Mouse (Mus musculus) midbrain, embryonic 14.5 days (tissue): ENCODE data around the gene Adap1. TPM values are rescaled to one million over a fixed set of nuclear protein-coding genes. Genes with fewer than 3 reads are reported as not detected.
A peak's percentile ranks its signal among the peaks of the same experiment; 100 is the strongest.

ENCODE experiments used
- ATAC-seq: fragments of 200-750 bp; cut with Nextera tagmentation; 2 replicates; pipeline ENCODE4 v1.8.0; 2017; ENCODE audit warnings: moderate number of reproducible peaks, moderate library complexity; ENCODE audit not compliant: low FRiP score, low TSS enrichment
- DNase-seq: peaks from one replicate; pipeline ENCODE4 v3.0.0-alpha.2; 2015
- H3K27ac ChIP-seq: fragments of 300-500 bp; sonication (generic); replicated peaks from 2 replicates; pipeline ENCODE4 v1.5.1; 2014; ENCODE audit warnings: mild to moderate bottlenecking, low read depth, low read length, moderate library complexity
- H3K27me3 ChIP-seq: fragments of 300-500 bp; sonication (generic); 2 replicates; pipeline ENCODE4 v1.6.1; 2014; ENCODE audit warnings: low read length, control low read depth, mixed read lengths; ENCODE audit not compliant: control insufficient read depth, insufficient read depth
- H3K36me3 ChIP-seq: fragments of 300-500 bp; sonication (generic); 2 replicates; pipeline ENCODE4 v1.6.1; 2014; ENCODE audit warnings: low read length, control low read depth; ENCODE audit not compliant: control insufficient read depth, insufficient read depth
- H3K4me1 ChIP-seq: fragments of 300-500 bp; sonication (generic); 2 replicates; pipeline ENCODE4 v1.6.1; 2014; ENCODE audit warnings: mild to moderate bottlenecking, antibody characterized with exemption, low read length, control low read depth; ENCODE audit not compliant: control insufficient read depth, insufficient read depth
- H3K4me2 ChIP-seq: fragments of 300-500 bp; sonication (generic); 2 replicates; pipeline ENCODE4 v1.6.1; 2014; ENCODE audit warnings: mild to moderate bottlenecking, low read length, moderate library complexity
- H3K4me3 ChIP-seq: fragments of 300-500 bp; sonication (generic); replicated peaks from 2 replicates; pipeline ENCODE4 v1.5.1; 2014; ENCODE audit warnings: low read depth, low read length
- H3K9ac ChIP-seq: fragments of 300-500 bp; sonication (generic); replicated peaks from 2 replicates; pipeline ENCODE4 v1.6.1; 2014; ENCODE audit warnings: mild to moderate bottlenecking, low read length, moderate library complexity
- H3K9me3 ChIP-seq: fragments of 300-500 bp; sonication (generic); 2 replicates; pipeline ENCODE4 v1.6.1; 2016; ENCODE audit warnings: low read length, control low read depth, mixed read lengths; ENCODE audit not compliant: control insufficient read depth
- WGBS: fragments of 180-500 bp; shearing (Covaris S2); extraction: QIAGEN DNeasy Blood & Tissue Kit; methylation state at CpG from one replicate; pipeline ENCODE4 v1.1.7; 2014; 5-methylcytosine and 5-hydroxymethylcytosine counted together
- polyA plus RNA-seq: library from polyadenylated mRNA; unstranded; fragments of >200 nt; fragmentation: Nextera tagmentation; extraction: Ambion mirVana; gene quantifications from 2 replicates; pipeline ENCODE4 v1.2.1, GENCODE M21; 2014

The Adap1 gene
- polyA plus RNA-seq, result 38.6 and 64.0 TPM in 2 replicates

DNA sequence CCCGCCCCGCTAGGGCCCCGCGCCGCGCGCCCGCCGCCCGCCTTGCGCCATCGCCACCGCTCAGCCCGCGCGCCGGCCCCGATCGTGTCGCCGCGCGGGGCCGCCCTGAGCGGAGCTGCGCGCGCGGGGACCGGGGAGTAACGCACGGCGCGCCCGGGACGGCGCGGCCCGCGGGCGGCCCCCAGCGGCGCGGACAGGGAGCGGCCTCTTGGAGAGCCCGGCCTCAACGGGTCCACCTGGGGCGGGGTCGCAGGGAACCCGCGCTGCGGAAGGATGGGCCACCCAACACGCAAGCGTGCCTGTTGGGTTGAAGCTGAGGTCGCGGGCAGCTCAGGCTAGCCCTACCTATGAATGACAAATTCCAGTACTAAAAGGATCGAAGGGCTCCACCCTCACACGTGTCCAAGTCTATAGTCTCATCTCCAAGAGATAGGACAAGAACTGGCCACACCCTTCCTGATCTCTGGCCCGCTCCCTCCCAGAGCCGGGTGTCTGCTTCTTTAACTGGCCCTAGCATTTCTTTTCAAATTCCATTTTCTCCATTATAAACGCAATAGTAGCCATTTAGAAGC is at the start of gene Adap1:
Adap1 (minus strand) TSS at position 228 of the 572 bp plus-strand sequence.
- peaks cover 30% of the 10 kb centered on the region for H3K27me3 ChIP-seq

DNA sequence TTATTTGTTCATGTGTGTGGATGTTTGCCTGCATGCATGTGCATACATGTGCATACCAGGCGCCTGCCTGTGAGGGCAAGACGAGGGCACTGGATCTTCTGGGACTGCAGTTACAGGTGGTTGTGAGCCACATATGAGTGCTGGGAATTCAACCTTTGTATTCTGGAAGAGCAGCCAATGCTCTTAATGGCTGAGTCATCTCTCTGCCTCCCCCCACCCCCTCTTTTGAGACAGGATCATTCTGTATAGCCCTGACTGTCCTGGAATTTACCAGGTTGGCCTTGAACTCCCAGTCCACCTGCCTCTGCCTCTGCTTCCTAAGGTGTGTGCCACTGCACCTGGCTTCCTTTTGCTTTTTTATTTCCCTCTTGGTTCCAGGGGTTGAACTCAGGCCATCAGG is 49.4 kb upstream of the Adap1 start:
- peaks cover 15% of the 10 kb centered on the region for H3K4me1 ChIP-seq

More for the DNA sequence above, at the start of gene Adap1:
- peak; percentile 85 for DNase-seq
- H3K27ac ChIP-seq, result peak within 1 kb of the TSS; percentile 67
- H3K4me3 ChIP-seq, result peak within 1 kb of the TSS; percentile 68
- peak; percentile 83 for ATAC-seq
- H3K4me2 ChIP-seq, result peak within 1 kb of the TSS; percentile 80
- no peaks in the 10 kb centered on the region for H3K9me3 ChIP-seq
- peak within 1 kb of the TSS; percentile 84 for H3K9ac ChIP-seq
- peaks cover 4% of the 10 kb centered on the region; the same call in 1 of the 2 replicates for H3K4me1 ChIP-seq
- 3% methylated on average over 57 of the region's 61 CpGs for WGBS
- H3K36me3 ChIP-seq, result no peaks in the 10 kb centered on the region

DNA sequence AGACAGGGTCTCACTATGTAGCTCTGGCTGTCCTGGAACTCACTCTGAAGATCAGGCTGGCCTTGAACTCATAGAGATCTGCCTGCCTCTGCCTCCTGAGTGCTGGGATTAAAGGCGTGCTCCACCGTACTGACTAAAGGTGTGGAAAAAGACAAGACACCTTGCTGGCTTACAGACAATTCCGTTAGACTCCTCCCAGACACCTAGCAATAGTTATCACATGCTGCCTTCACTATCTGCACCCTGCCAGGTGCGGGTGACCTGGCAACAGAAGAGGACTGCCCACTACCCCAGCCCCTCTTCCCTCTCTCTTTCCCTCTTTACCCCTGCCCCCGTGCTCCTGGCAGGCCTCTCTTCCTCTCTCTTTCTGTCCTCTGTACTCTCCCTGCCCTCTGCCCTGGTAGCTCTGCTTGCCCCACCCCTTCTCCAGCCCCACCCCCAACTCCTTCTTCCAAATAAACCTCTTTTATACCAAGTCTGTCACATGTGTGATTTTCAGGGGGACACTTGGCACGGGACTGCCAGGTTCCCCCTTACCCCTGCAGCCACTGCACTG is 48.5 kb upstream of the Adap1 start:
- H3K4me1 ChIP-seq, result peaks cover 15% of the 10 kb centered on the region
- H3K9ac ChIP-seq, result no peak overlapping the region
- WGBS, result 82% methylated on average over 6 of the region's 6 CpGs
- no peaks in the 10 kb centered on the region for H3K36me3 ChIP-seq
- no peak overlapping the region for H3K4me2 ChIP-seq
- H3K27ac ChIP-seq, result no peak overlapping the region
- ATAC-seq (no peak), DNase-seq (no peak)
- no peaks in the 10 kb centered on the region for H3K9me3 ChIP-seq
- no peak overlapping the region for H3K4me3 ChIP-seq
- no peaks in the 10 kb centered on the region for H3K27me3 ChIP-seq

More for the DNA sequence above, 49.4 kb upstream of the Adap1 start:
- no peaks in the 10 kb centered on the region for H3K9me3 ChIP-seq
- WGBS, result 82% methylated on average over 2 of the region's 2 CpGs
- no peak overlapping the region for H3K4me2 ChIP-seq
- ATAC-seq (no peak), DNase-seq (no peak)
- no peaks in the 10 kb centered on the region for H3K36me3 ChIP-seq
- H3K4me3 ChIP-seq, result no peak overlapping the region
- H3K27me3 ChIP-seq, result no peaks in the 10 kb centered on the region
- no peak overlapping the region for H3K9ac ChIP-seq
- no peak overlapping the region for H3K27ac ChIP-seq

DNA sequence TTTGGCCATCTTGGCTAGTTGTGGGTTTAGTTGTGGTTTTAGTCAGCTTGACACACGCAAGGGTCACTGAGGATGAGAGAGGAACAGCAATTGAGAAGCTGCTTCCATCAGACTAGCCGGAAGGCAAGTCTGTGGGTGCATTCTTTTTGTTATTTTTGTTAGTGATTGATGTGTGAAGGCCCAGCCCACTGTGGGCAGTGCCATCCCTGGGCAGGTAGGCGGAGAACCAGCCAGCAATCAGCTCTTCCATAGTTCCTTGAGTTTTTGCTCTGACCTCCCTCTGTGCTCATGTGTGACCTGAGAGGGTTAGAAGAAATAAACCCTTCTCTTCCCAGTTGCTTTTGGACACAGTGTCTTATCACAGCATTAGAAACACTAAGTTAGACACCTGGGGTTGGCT is 47.7 kb upstream of the Adap1 start:
- Histone ChIP-seq H3K4me3 (no peak overlapping the region), H3K9me3 (no peaks in the 10 kb centered on the region), H3K36me3 (no peaks in the 10 kb centered on the region), H3K27me3 (no peaks in the 10 kb centered on the region), H3K4me1 (peaks cover 15% of the 10 kb centered on the region), H3K9ac (no peak overlapping the region), H3K4me2 (no peak overlapping the region), H3K27ac (no peak overlapping the region)
- DNase-seq, result no peak
- WGBS, result 79% methylated on average over 3 of the region's 3 CpGs
- ATAC-seq, result no peak

DNA sequence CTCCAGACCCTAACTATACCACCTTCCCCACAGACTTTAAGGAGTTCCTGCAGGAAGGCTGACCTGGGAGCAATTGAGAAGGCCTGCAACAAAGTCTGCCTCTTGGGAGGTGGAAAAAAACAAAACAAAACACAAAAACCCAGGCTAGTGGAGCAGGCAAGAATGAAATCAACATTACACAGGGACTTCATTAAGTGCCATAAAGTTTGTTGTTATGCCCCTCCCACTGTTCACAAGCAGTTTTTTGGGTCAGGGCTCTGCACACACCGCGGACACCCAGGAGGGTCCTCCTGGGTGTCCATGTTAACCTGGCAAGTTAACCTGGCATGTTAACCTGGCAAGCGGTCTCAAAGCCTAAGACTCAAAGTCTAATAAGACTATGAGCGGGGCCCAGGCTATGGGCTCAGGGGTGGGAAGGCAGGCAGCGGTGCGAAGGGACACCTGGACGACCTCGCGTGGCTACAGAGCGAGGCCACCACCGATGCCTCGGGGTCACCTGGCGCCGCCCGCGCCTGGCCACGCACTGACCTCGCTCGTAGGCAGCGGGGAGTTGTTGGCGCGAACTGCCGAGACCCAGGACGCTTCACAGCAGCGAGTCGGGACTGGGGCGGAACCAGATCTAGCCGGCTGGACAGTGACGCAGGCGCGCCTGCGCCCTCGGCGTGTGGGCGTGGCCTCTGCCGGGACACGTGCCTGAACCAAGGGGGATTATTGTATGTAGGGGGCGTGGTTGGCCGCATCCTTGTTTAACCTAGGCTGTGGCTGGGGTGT is 46.4 kb upstream of the Adap1 start:
- no peaks in the 10 kb centered on the region for H3K36me3 ChIP-seq
- peak; percentile 96 for DNase-seq
- H3K4me3 ChIP-seq, result peak overlapping the region; percentile 61
- WGBS, result 2% methylated on average over 39 of the region's 39 CpGs
- H3K4me2 ChIP-seq, result peak overlapping the region; percentile 87
- H3K9me3 ChIP-seq, result no peaks in the 10 kb centered on the region
- peaks cover 15% of the 10 kb centered on the region for H3K4me1 ChIP-seq
- ATAC-seq, result peak; percentile 94
- no peaks in the 10 kb centered on the region for H3K27me3 ChIP-seq
- H3K9ac ChIP-seq, result peak overlapping the region; percentile 88
- H3K27ac ChIP-seq, result peak overlapping the region; percentile 80

DNA sequence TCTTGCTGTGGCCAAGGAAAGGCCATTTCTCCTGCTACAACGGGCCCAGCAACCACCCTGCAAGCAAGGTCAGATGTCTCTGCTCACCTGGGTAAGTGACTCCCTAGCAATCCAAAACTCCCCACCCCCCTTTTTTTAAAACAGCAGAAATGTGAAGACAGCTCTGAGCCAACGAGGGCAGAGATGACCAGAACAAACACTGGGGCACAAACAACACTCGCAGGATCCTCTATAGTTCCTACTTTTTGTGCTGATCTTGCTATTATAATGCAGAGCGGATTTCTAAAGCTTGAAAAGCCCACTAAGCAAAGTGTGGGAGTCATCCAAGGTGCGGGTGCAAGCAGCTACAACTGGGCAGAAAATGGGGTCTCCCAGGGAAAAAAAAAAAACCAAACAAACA is 45.7 kb upstream of the Adap1 start:
- Histone ChIP-seq H3K27ac (no peak overlapping the region), H3K4me2 (peak overlapping the region; percentile 87), H3K9ac (peak overlapping the region; percentile 88; the same call in 1 of the 2 replicates), H3K9me3 (no peaks in the 10 kb centered on the region), H3K36me3 (no peaks in the 10 kb centered on the region), H3K4me3 (peak overlapping the region; percentile 61; the same call in 1 of the 2 replicates), H3K4me1 (peaks cover 15% of the 10 kb centered on the region), H3K27me3 (no peaks in the 10 kb centered on the region)
- no peak for ATAC-seq
- no peak for DNase-seq
- WGBS, result 59% methylated on average over 5 of the region's 5 CpGs

DNA sequence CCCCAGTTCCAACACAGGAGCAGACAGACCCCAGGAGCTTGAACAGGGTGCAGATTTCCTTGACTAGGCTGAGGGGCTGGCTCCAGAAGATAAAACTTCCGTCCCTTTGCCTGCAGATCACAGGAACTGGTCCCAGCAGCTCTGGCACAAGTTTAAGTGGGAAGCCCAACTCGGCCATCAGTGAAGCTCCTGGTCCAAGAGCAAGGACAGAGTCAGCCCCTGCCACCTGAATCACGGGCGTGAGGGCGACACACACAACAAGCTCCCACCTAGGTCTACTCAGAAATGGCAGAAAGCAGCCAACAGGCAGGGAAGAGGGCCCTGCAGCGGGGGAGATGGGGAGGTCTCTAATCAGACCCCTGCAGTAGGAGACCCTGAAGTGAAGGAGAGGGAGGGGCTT is 44.9 kb upstream of the Adap1 start:
- no peak for ATAC-seq
- peaks cover 15% of the 10 kb centered on the region for H3K4me1 ChIP-seq
- no peak overlapping the region for H3K4me2 ChIP-seq
- DNase-seq, result no peak
- WGBS, result 87% methylated on average over 6 of the region's 6 CpGs
- H3K9me3 ChIP-seq, result no peaks in the 10 kb centered on the region
- no peak overlapping the region for H3K27ac ChIP-seq
- H3K27me3 ChIP-seq, result no peaks in the 10 kb centered on the region
- H3K9ac ChIP-seq, result no peak overlapping the region
- no peak overlapping the region for H3K4me3 ChIP-seq
- H3K36me3 ChIP-seq, result no peaks in the 10 kb centered on the region

DNA sequence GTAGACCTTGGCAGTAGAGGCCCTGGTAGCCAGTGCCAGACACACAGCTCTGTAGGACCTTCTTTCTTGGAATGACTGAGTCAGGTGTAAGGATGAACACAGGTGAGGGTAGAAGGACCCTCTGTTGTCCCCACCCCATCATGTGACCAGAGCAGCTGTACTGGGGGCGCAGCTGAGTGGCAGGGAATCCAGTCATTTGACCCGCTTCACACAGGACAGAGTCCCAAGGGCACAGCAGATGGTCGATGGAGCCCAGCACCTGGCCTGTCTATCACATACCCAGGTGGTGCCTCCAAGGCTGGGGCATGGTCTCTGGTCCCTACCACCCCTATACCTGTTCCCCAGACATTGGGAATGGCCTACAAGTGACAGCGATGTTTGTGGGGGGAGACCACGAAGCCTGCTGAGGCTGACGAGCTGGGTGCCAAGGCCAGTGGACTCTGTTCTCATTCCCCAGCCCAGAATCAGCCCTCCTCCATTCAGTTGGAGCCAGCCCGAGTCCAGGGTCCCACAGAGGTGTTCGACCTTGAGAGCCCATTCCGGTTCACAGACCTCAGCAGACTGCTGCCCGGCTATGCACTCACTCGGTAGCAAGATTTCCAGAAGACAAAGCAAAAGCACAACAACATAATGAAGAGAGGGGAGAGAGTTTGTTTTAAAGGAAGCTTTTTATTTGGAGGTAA is 43.4 kb upstream of the Adap1 start:
- no peak overlapping the region for H3K4me3 ChIP-seq
- peaks cover 15% of the 10 kb centered on the region for H3K4me1 ChIP-seq
- no peak overlapping the region for H3K9ac ChIP-seq
- no peaks in the 10 kb centered on the region for H3K36me3 ChIP-seq
- 88% methylated on average over 11 of the region's 11 CpGs for WGBS
- H3K9me3 ChIP-seq, result no peaks in the 10 kb centered on the region
- no peak overlapping the region for H3K27ac ChIP-seq
- ATAC-seq, result no peak
- H3K27me3 ChIP-seq, result no peaks in the 10 kb centered on the region
- DNase-seq, result no peak
- no peak overlapping the region for H3K4me2 ChIP-seq
